ENCODE assay signal across 8 mouse cellular contexts in genomic region chr14:119025889-119026288, GRCm38 (mm10).
DNase-seq lines count a peak whose midpoint lies in the region; ATAC-seq and TF ChIP-seq lines count a peak whose summit lies in the region.

No protein-coding gene starts in this region.

- peak; percentile 10 for DNase-seq in kidney, adult 18-20 months
- peak; percentile 45 for DNase-seq in 3T3-L1 (ENCODE audit: low read depth, low spot score)
- no peak for DNase-seq in layer of hippocampus, adult 9-11 months
- no peak for DNase-seq in hindbrain, embryonic 14.5 days (ENCODE audit: low spot score)
- DNase-seq in cerebellum, adult 9-10 months, result no peak

- H3K36me3 ChIP-seq in kidney, embryonic 16.5 days (ENCODE audit: insufficient read depth, low read length), result peaks cover 12% of the 10 kb centered on the region; the same call in 1 of the 2 replicates
- H3K36me3 ChIP-seq in E14TG2a.4 (ENCODE audit: insufficient read depth, low read length), result no peaks in the 10 kb centered on the region
- peaks cover 31% of the 10 kb centered on the region for H3K36me3 ChIP-seq in hindbrain, embryonic 14.5 days (replicated peaks; ENCODE audit: control insufficient read depth, insufficient read depth)

- peak; percentile 45 for TF ChIP-seq CTCF in E14TG2a.4 (conservative IDR thresholded peaks at IDR 0.05; ENCODE audit: low read length)

- ATAC-seq in kidney, embryonic 16.5 days (ENCODE audit: low FRiP score, low TSS enrichment), result no peak
- ATAC-seq in erythroid progenitor cell, adult 5-6 weeks (replicated peaks; ENCODE audit: low FRiP score, poor library complexity, severe bottlenecking), result peak; percentile 57
- no peak for ATAC-seq in hindbrain, embryonic 14.5 days (ENCODE audit: low FRiP score)

- no peak overlapping the region for H3K27ac ChIP-seq in kidney, embryonic 16.5 days (ENCODE audit: low read length)
- no peak overlapping the region for H3K27ac ChIP-seq in hindbrain, embryonic 14.5 days

- H3K9me3 ChIP-seq in kidney, embryonic 16.5 days (ENCODE audit: low read length), result no peaks in the 10 kb centered on the region
- peaks cover 8% of the 10 kb centered on the region for H3K9me3 ChIP-seq in E14TG2a.4 (ENCODE audit: low read length)
- no peaks in the 10 kb centered on the region for H3K9me3 ChIP-seq in hindbrain, embryonic 14.5 days (ENCODE audit: control insufficient read depth, low read length)

- H3K4me3 ChIP-seq in kidney, embryonic 16.5 days (ENCODE audit: low read length), result no peak overlapping the region
- no peak overlapping the region for H3K4me3 ChIP-seq in E14TG2a.4 (replicated peaks; ENCODE audit: low read length)
- no peak overlapping the region for H3K4me3 ChIP-seq in hindbrain, embryonic 14.5 days (replicated peaks; ENCODE audit: low read length)

- no peak overlapping the region for H3K9ac ChIP-seq in kidney, embryonic 16.5 days (replicated peaks; ENCODE audit: low read length)
- H3K9ac ChIP-seq in hindbrain, embryonic 14.5 days, result no peak overlapping the region

- H3K4me2 ChIP-seq in kidney, embryonic 16.5 days (replicated peaks; ENCODE audit: low read depth, low read length), result no peak overlapping the region
- H3K4me2 ChIP-seq in hindbrain, embryonic 14.5 days (replicated peaks), result no peak overlapping the region

- 72% methylated on average over 5 of the region's 5 CpGs for WGBS in kidney, embryonic 16.5 days
- WGBS in hindbrain, embryonic 14.5 days, result 73% methylated on average over 5 of the region's 5 CpGs

- H3K4me1 ChIP-seq in kidney, embryonic 16.5 days (ENCODE audit: insufficient read depth, low read length), result no peaks in the 10 kb centered on the region
- no peaks in the 10 kb centered on the region for H3K4me1 ChIP-seq in E14TG2a.4 (replicated peaks; ENCODE audit: low read depth, low read length)
- H3K4me1 ChIP-seq in hindbrain, embryonic 14.5 days (replicated peaks; ENCODE audit: control insufficient read depth, insufficient read depth, low read length), result no peaks in the 10 kb centered on the region

- H3K27me3 ChIP-seq in kidney, embryonic 16.5 days (ENCODE audit: insufficient read depth, low read length), result no peaks in the 10 kb centered on the region
- H3K27me3 ChIP-seq in E14TG2a.4 (ENCODE audit: insufficient read depth, low read length), result no peaks in the 10 kb centered on the region
- H3K27me3 ChIP-seq in hindbrain, embryonic 14.5 days (ENCODE audit: control insufficient read depth, insufficient read depth, low read length), result no peaks in the 10 kb centered on the region

Comparison
In these comparisons a context has a peak if more than half of its experiments do, and no peak if none do; other contexts are left out.
1. DNase-seq: peak in kidney, adult 18-20 months (single experiment) and 3T3-L1 (single experiment); none in layer of hippocampus, adult 9-11 months (single experiment), hindbrain, embryonic 14.5 days (single experiment) and cerebellum, adult 9-10 months (single experiment).